Mouse (Mus musculus) spleen, adult 2 months (tissue): ENCODE measurements around the gene Fgfr2.

Experiments used
- CTCF ChIP-seq: fragments of 200-500 bp; IDR thresholded peaks from 2 replicates; pipeline ENCODE4 v1.5.1; 2011; ENCODE audit warnings: mild to moderate bottlenecking, inconsistent platforms; ENCODE audit not compliant: insufficient read depth, insufficient read length, insufficient replicate concordance; ENCODE audit errors: extremely low read depth
- POLR2A ChIP-seq: fragments of 200-500 bp; IDR thresholded peaks from 2 replicates; pipeline ENCODE4 v1.6.1; 2011; ENCODE audit warnings: low read depth, low read length, inconsistent platforms

GRCm38 (mm10) chr7:132893336-132893735 is 229.8 kb downstream of the Fgfr2 start:
- TF ChIP-seq POLR2A (no peak), CTCF (no peak)
